Mouse (Mus musculus) kidney, postnatal 0 days (tissue): ENCODE measurements around the gene Pcbp4. TPM values are rescaled to one million over a fixed set of nuclear protein-coding genes. Genes with fewer than 3 reads are reported as not detected.

ENCODE experiments used
- ATAC-seq: fragments of 200-750 bp; cut with Nextera tagmentation; replicated peaks from 2 replicates; pipeline ENCODE4 v1.8.0; 2017; ENCODE audit warnings: low read depth, moderate number of reproducible peaks, moderate TSS enrichment, moderate library complexity; ENCODE audit not compliant: low FRiP score
- DNase-seq: peaks from one replicate; pipeline ENCODE4 v3.0.0-alpha.2; 2016; ENCODE audit warnings: low spot score
- H3K27ac ChIP-seq: fragments of 300-500 bp; sonication (generic); 2 replicates; pipeline ENCODE4 v1.5.1; 2014; ENCODE audit warnings: mild to moderate bottlenecking
- H3K27me3 ChIP-seq: fragments of 300-500 bp; sonication (generic); 2 replicates; pipeline ENCODE4 v1.6.1; 2014; ENCODE audit warnings: low read length, mixed read lengths; ENCODE audit not compliant: insufficient read depth
- H3K36me3 ChIP-seq: fragments of 300-500 bp; sonication (generic); 2 replicates; pipeline ENCODE4 v1.6.1; 2014; ENCODE audit warnings: low read length, mixed read lengths; ENCODE audit not compliant: insufficient read depth
- H3K4me1 ChIP-seq: fragments of 300-500 bp; sonication (generic); replicated peaks from 2 replicates; pipeline ENCODE4 v1.6.1; 2014; ENCODE audit warnings: antibody characterized with exemption, low read length, mixed read lengths; ENCODE audit not compliant: insufficient read depth
- H3K4me2 ChIP-seq: fragments of 300-500 bp; sonication (generic); 2 replicates; pipeline ENCODE4 v1.6.1; 2014; ENCODE audit warnings: mild to moderate bottlenecking, low read length, moderate library complexity, mixed read lengths
- H3K4me3 ChIP-seq: fragments of 300-500 bp; sonication (generic); replicated peaks from 2 replicates; pipeline ENCODE4 v1.5.1; 2014; ENCODE audit warnings: low read depth, low read length
- H3K9ac ChIP-seq: fragments of 300-500 bp; sonication (generic); 2 replicates; pipeline ENCODE4 v1.6.1; 2014; ENCODE audit warnings: low read depth, low read length
- H3K9me3 ChIP-seq: fragments of 300-500 bp; sonication (generic); replicated peaks from 2 replicates; pipeline ENCODE4 v1.6.1; 2016; ENCODE audit warnings: low read length, inconsistent platforms, mixed read lengths
- CTCF ChIP-seq: IDR thresholded peaks from 2 replicates; pipeline ENCODE4 v1.5.1; 2016; ENCODE audit warnings: antibody characterized with exemption, low read depth, mild to moderate bottlenecking, moderate library complexity
- WGBS: fragments of 180-500 bp; shearing (Covaris S2); extraction: QIAGEN DNeasy Blood & Tissue Kit; methylation state at CpG from one replicate; pipeline ENCODE4 v1.1.7; 2014; 5-methylcytosine and 5-hydroxymethylcytosine counted together
- polyA plus RNA-seq: library from polyadenylated mRNA; unstranded; fragments of >200 nt; fragmentation: Nextera tagmentation; extraction: Ambion mirVana; gene quantifications from 2 replicates; pipeline ENCODE4 v1.2.1, GENCODE M21; 2015

Pcbp4 gene
- polyA plus RNA-seq, 1 experiment from 2014 or later = 78.6 TPM

GRCm38 (mm10) chr9:106470991-106471750 is 18.1 kb downstream of the Pcbp4 start:
- H3K27me3 ChIP-seq = no peaks in the 10 kb centered on the region
- peak overlapping the region; percentile 37 for H3K4me2 ChIP-seq
- no peak for DNase-seq
- no peaks in the 10 kb centered on the region for H3K36me3 ChIP-seq
- 67% methylated on average over 14 of the region's 14 CpGs for WGBS
- no peak overlapping the region for H3K4me3 ChIP-seq
- H3K9ac ChIP-seq = no peak overlapping the region
- H3K9me3 ChIP-seq = no peaks in the 10 kb centered on the region
- no peak overlapping the region for H3K27ac ChIP-seq
- peaks cover 12% of the 10 kb centered on the region for H3K4me1 ChIP-seq
- ATAC-seq = no peak
- no peak for TF ChIP-seq CTCF

GRCm38 (mm10) chr9:106471892-106472291 is 18.8 kb downstream of the Pcbp4 start:
- Histone ChIP-seq H3K4me2 (peak overlapping the region; percentile 37), H3K27me3 (no peaks in the 10 kb centered on the region), H3K9ac (no peak overlapping the region), H3K4me1 (peaks cover 12% of the 10 kb centered on the region), H3K27ac (no peak overlapping the region), H3K36me3 (no peaks in the 10 kb centered on the region), H3K9me3 (no peaks in the 10 kb centered on the region), H3K4me3 (no peak overlapping the region)
- WGBS = 22% methylated on average over 5 of the region's 5 CpGs
- peak; percentile 8; the same call in 1 of the 2 replicates for ATAC-seq
- peak; percentile 85 for DNase-seq
- no peak for TF ChIP-seq CTCF

GRCm38 (mm10) chr9:106472321-106472720 is 19.2 kb downstream of the Pcbp4 start:
- Histone ChIP-seq H3K36me3 (no peaks in the 10 kb centered on the region), H3K27ac (peak overlapping the region; percentile 0; the same call in 1 of the 2 replicates), H3K4me3 (no peak overlapping the region), H3K4me1 (peaks cover 12% of the 10 kb centered on the region), H3K9ac (no peak overlapping the region), H3K27me3 (no peaks in the 10 kb centered on the region), H3K4me2 (no peak overlapping the region), H3K9me3 (no peaks in the 10 kb centered on the region)
- no peak for TF ChIP-seq CTCF
- WGBS = 70% methylated on average over 4 of the region's 4 CpGs
- ATAC-seq = no peak
- DNase-seq = no peak

GRCm38 (mm10) chr9:106473081-106473752 is 20.1 kb downstream of the Pcbp4 start:
- H3K36me3 ChIP-seq = no peaks in the 10 kb centered on the region
- TF ChIP-seq CTCF = no peak
- H3K4me3 ChIP-seq = no peak overlapping the region
- WGBS = 88% methylated on average over 16 of the region's 16 CpGs
- no peak overlapping the region for H3K27ac ChIP-seq
- ATAC-seq (no peak), DNase-seq (no peak)
- H3K27me3 ChIP-seq = no peaks in the 10 kb centered on the region
- no peaks in the 10 kb centered on the region for H3K9me3 ChIP-seq
- H3K4me1 ChIP-seq = peaks cover 12% of the 10 kb centered on the region
- H3K4me2 ChIP-seq = no peak overlapping the region
- no peak overlapping the region for H3K9ac ChIP-seq

GRCm38 (mm10) chr9:106473753-106474105 is 20.6 kb downstream of the Pcbp4 start:
- Histone ChIP-seq H3K27ac (no peak overlapping the region), H3K27me3 (no peaks in the 10 kb centered on the region), H3K36me3 (no peaks in the 10 kb centered on the region), H3K4me2 (no peak overlapping the region), H3K9ac (no peak overlapping the region), H3K4me1 (peaks cover 12% of the 10 kb centered on the region), H3K4me3 (no peak overlapping the region), H3K9me3 (no peaks in the 10 kb centered on the region)
- no peak for ATAC-seq
- 72% methylated on average over 5 of the region's 5 CpGs for WGBS
- TF ChIP-seq CTCF = no peak
- DNase-seq = no peak

- H3K27me3 ChIP-seq = no peaks in the 10 kb centered on the region
- H3K4me3 ChIP-seq = no peak overlapping the region
- DNase-seq (peak; percentile 90), ATAC-seq (0 out of 2 replicates have a peak, but pooled peaks have one; percentile 4)
- WGBS = 7% methylated on average over 6 of the region's 6 CpGs
- H3K4me1 ChIP-seq = peaks cover 12% of the 10 kb centered on the region
- H3K27ac ChIP-seq = no peak overlapping the region
- peak overlapping the region; percentile 19; the same call in 1 of the 2 replicates for H3K4me2 ChIP-seq
- 0 out of 2 replicates have a peak overlapping the region, but pooled peaks have one; percentile 13 for H3K9ac ChIP-seq
- no peaks in the 10 kb centered on the region for H3K36me3 ChIP-seq
- TF ChIP-seq CTCF = peak; percentile 85
- H3K9me3 ChIP-seq = no peaks in the 10 kb centered on the region
Observed at GRCm38 (mm10) chr9:106474456-106474855, 21.4 kb downstream of the Pcbp4 start.
